Comparison of ENCODE assay signal across 8 mouse cellular contexts in the genomic region with DNA sequence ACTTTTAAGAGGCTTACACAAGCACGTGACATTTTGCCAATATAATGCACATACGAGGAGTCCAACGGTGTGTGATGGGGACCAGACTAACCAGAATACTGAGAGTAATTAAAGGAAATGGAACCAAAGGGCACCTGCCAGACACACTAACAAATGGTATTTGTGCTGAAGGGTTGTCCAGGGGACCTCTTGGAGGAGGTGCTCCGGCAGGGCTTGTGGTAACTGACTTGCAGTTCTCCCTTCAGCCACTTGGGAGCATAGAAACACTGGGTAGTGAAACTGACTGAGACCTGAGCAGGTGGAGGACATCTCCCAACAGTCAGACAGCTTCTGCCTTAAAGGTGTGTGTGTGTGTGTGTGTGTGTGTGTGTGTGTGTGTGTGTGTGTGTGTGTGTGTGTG.
A peak's percentile ranks its signal among the peaks of the same experiment; 100 is the strongest.
DNase-seq lines count a peak whose midpoint lies in the region; ATAC-seq lines count a peak whose summit lies in the region.

No protein-coding gene starts in this region.

- H3K27me3 ChIP-seq in limb, embryonic 10.5 days (ENCODE audit: low read depth, poor library complexity, severe bottlenecking) = no peaks in the 10 kb centered on the region
- H3K27me3 ChIP-seq in midbrain, embryonic 15.5 days (replicated peaks) = no peaks in the 10 kb centered on the region

- WGBS in limb, embryonic 10.5 days = 32% methylated on average over 4 of the region's 4 CpGs
- WGBS in midbrain, embryonic 15.5 days = 19% methylated on average over 4 of the region's 4 CpGs

- H3K27ac ChIP-seq in limb, embryonic 10.5 days = no peak overlapping the region
- no peak overlapping the region for H3K27ac ChIP-seq in midbrain, embryonic 15.5 days

- no peak overlapping the region for H3K9ac ChIP-seq in midbrain, embryonic 15.5 days

- no peak overlapping the region for H3K4me3 ChIP-seq in limb, embryonic 10.5 days
- no peak overlapping the region for H3K4me3 ChIP-seq in midbrain, embryonic 15.5 days

- DNase-seq in urinary bladder, adult 18-20 months (ENCODE audit: low spot score in 2 of 2) = peak; percentile 71 to 76
- no peak for DNase-seq in urinary bladder, postnatal 10 days (ENCODE audit: low spot score)
- peak; percentile 83 for DNase-seq in embryo, embryonic 10 days (ENCODE audit: low spot score)
- DNase-seq in heart, adult 18-20 months = peak; percentile 84 to 90
- DNase-seq in kidney, adult 18-20 months = peak; percentile 82
- peak; percentile 55 for DNase-seq in limb, embryonic 10.5 days (ENCODE audit: low spot score)
- peak; percentile 56 to 73 for DNase-seq in spleen, postnatal 4 days (ENCODE audit: low spot score in 2 of 2)

- peak; percentile 62 for ATAC-seq in midbrain, embryonic 15.5 days (replicated peaks)

- H3K36me3 ChIP-seq in limb, embryonic 10.5 days = no peaks in the 10 kb centered on the region
- no peaks in the 10 kb centered on the region for H3K36me3 ChIP-seq in midbrain, embryonic 15.5 days (replicated peaks)

- H3K9me3 ChIP-seq in limb, embryonic 10.5 days (replicated peaks) = no peaks in the 10 kb centered on the region
- H3K9me3 ChIP-seq in midbrain, embryonic 15.5 days = no peaks in the 10 kb centered on the region

- H3K4me2 ChIP-seq in midbrain, embryonic 15.5 days = peak overlapping the region; percentile 26; the same call in 1 of the 2 replicates

- H3K4me1 ChIP-seq in limb, embryonic 10.5 days = peaks cover 17% of the 10 kb centered on the region; the same call in 1 of the 2 replicates
- peaks cover 25% of the 10 kb centered on the region for H3K4me1 ChIP-seq in midbrain, embryonic 15.5 days
